Mouse (Mus musculus): Measurements from ENCODE around the gene Hsf4. TPM values are rescaled to one million over a fixed set of nuclear protein-coding genes. Genes with fewer than 3 reads are reported as not detected.
A peak's percentile ranks its signal among the peaks of the same experiment; 100 is the strongest.

Hsf4 gene
- polyA plus RNA-seq, 1 experiment from 2014 or later, result 0.24 TPM

- H3K27me3 ChIP-seq (replicated peaks), result no peaks in the 10 kb centered on the region
- no peak for ATAC-seq (ENCODE audit: insufficient read depth, low FRiP score, low read depth)
- WGBS, result 92% methylated on average over 6 of the region's 6 CpGs
- no peak overlapping the region for H3K9ac ChIP-seq
- peaks cover 14% of the 10 kb centered on the region for H3K4me1 ChIP-seq
- no peaks in the 10 kb centered on the region for H3K9me3 ChIP-seq
- H3K27ac ChIP-seq, result no peak overlapping the region
- peaks cover 26% of the 10 kb centered on the region for H3K36me3 ChIP-seq
- H3K4me3 ChIP-seq (replicated peaks), result no peak overlapping the region
- H3K4me2 ChIP-seq, result no peak overlapping the region
Measured at GRCm38 (mm10) chr8:105251954-105252353, 17.6 kb upstream of the Hsf4 start.

GRCm38 (mm10) chr8:105252680-105253537 is 16.7 kb upstream of the Hsf4 start:
- H3K4me2 ChIP-seq, result 0 out of 2 replicates have a peak overlapping the region, but pooled peaks have one; percentile 96
- H3K4me3 ChIP-seq (replicated peaks), result no peak overlapping the region
- no peaks in the 10 kb centered on the region for H3K9me3 ChIP-seq
- no peak overlapping the region for H3K9ac ChIP-seq
- peaks cover 14% of the 10 kb centered on the region for H3K4me1 ChIP-seq
- H3K36me3 ChIP-seq, result peaks cover 26% of the 10 kb centered on the region
- ATAC-seq (ENCODE audit: insufficient read depth, low FRiP score, low read depth), result no peak
- no peak overlapping the region for H3K27ac ChIP-seq
- WGBS, result 71% methylated on average over 10 of the region's 10 CpGs
- H3K27me3 ChIP-seq (replicated peaks), result peaks cover under 1% of the 10 kb centered on the region; the same call in 1 of the 2 replicates

- Histone ChIP-seq H3K9ac (no peak overlapping the region), H3K4me3 (replicated peaks) (peak overlapping the region; percentile 63), H3K4me2 (peak overlapping the region; percentile 96), H3K4me1 (peaks cover 18% of the 10 kb centered on the region), H3K27me3 (replicated peaks) (peaks cover 9% of the 10 kb centered on the region), H3K27ac (no peak overlapping the region), H3K9me3 (no peaks in the 10 kb centered on the region), H3K36me3 (peaks cover 19% of the 10 kb centered on the region)
- 48% methylated on average over 20 of the region's 20 CpGs for WGBS
- no peak for ATAC-seq (ENCODE audit: insufficient read depth, low FRiP score, low read depth)
Measured at GRCm38 (mm10) chr8:105253766-105254151, 15.8 kb upstream of the Hsf4 start.

- Histone ChIP-seq H3K27me3 (replicated peaks) (peaks cover 14% of the 10 kb centered on the region), H3K4me3 (replicated peaks) (peak overlapping the region; percentile 63), H3K4me2 (peak overlapping the region; percentile 96), H3K36me3 (peaks cover 13% of the 10 kb centered on the region), H3K4me1 (peaks cover 24% of the 10 kb centered on the region), H3K9ac (peak overlapping the region; percentile 49), H3K27ac (peak overlapping the region; percentile 91), H3K9me3 (no peaks in the 10 kb centered on the region)
- under 1% methylated on average over 73 of the region's 74 CpGs for WGBS
- peak; percentile 88 for ATAC-seq (ENCODE audit: insufficient read depth, low FRiP score, low read depth)
Measured at GRCm38 (mm10) chr8:105254152-105254965, 15.2 kb upstream of the Hsf4 start.

- H3K9ac ChIP-seq, result peak within 1 kb of the TSS; percentile 49
- peak; percentile 83 for ATAC-seq (ENCODE audit: insufficient read depth, low FRiP score, low read depth)
Measured at GRCm38 (mm10) chr8:105254966-105255350, 14.6 kb upstream of the Hsf4 start, which contains the start of gene B3gnt9. Gene B3gnt9 (minus strand): TSS chr8:105255153.

GRCm38 (mm10) chr8:105257318-105258114 is 12.1 kb upstream of the Hsf4 start:
- no peak for ATAC-seq (ENCODE audit: insufficient read depth, low FRiP score, low read depth)
- no peak overlapping the region for H3K27ac ChIP-seq
- peaks cover 32% of the 10 kb centered on the region for H3K4me1 ChIP-seq
- H3K9ac ChIP-seq, result no peak overlapping the region
- H3K4me3 ChIP-seq (replicated peaks), result no peak overlapping the region
- peaks cover 28% of the 10 kb centered on the region for H3K27me3 ChIP-seq (replicated peaks)
- H3K9me3 ChIP-seq, result no peaks in the 10 kb centered on the region
- 75% methylated on average over 7 of the region's 7 CpGs for WGBS
- H3K36me3 ChIP-seq, result no peaks in the 10 kb centered on the region; the same call in 1 of the 2 replicates
- H3K4me2 ChIP-seq, result no peak overlapping the region

More at GRCm38 (mm10) chr8:105254966-105255350, 14.6 kb upstream of the Hsf4 start, which contains the start of gene B3gnt9:
- H3K36me3 ChIP-seq, result peaks cover 9% of the 10 kb centered on the region
- H3K4me1 ChIP-seq, result peaks cover 30% of the 10 kb centered on the region
- 2% methylated on average over 14 of the region's 14 CpGs for WGBS
- peak within 1 kb of the TSS; percentile 63 for H3K4me3 ChIP-seq (replicated peaks)
- peak within 1 kb of the TSS; percentile 91 for H3K27ac ChIP-seq
- peak within 1 kb of the TSS; percentile 96 for H3K4me2 ChIP-seq
- peaks cover 16% of the 10 kb centered on the region for H3K27me3 ChIP-seq (replicated peaks)
- H3K9me3 ChIP-seq, result no peaks in the 10 kb centered on the region

GRCm38 (mm10) chr8:105258911-105259720 is 10.5 kb upstream of the Hsf4 start:
- no peak for ATAC-seq (ENCODE audit: insufficient read depth, low FRiP score, low read depth)
- H3K4me2 ChIP-seq, result peak overlapping the region; percentile 92
- H3K9ac ChIP-seq, result peak overlapping the region; percentile 37; the same call in 1 of the 2 replicates
- peaks cover 30% of the 10 kb centered on the region for H3K4me1 ChIP-seq
- H3K27me3 ChIP-seq (replicated peaks), result peaks cover 32% of the 10 kb centered on the region
- 10% methylated on average over 55 of the region's 55 CpGs for WGBS
- H3K27ac ChIP-seq, result no peak overlapping the region
- no peaks in the 10 kb centered on the region for H3K36me3 ChIP-seq
- no peaks in the 10 kb centered on the region for H3K9me3 ChIP-seq
- H3K4me3 ChIP-seq (replicated peaks), result peak overlapping the region; percentile 40

- no peak overlapping the region for H3K27ac ChIP-seq
- peak overlapping the region; percentile 92 for H3K4me2 ChIP-seq
- peak overlapping the region; percentile 37; the same call in 1 of the 2 replicates for H3K9ac ChIP-seq
- peaks cover 30% of the 10 kb centered on the region for H3K4me1 ChIP-seq
- H3K9me3 ChIP-seq, result no peaks in the 10 kb centered on the region
- H3K27me3 ChIP-seq (replicated peaks), result peaks cover 32% of the 10 kb centered on the region
- 3% methylated on average over 30 of the region's 30 CpGs for WGBS
- no peaks in the 10 kb centered on the region for H3K36me3 ChIP-seq
- peak overlapping the region; percentile 40 for H3K4me3 ChIP-seq (replicated peaks)
- ATAC-seq (ENCODE audit: insufficient read depth, low FRiP score, low read depth), result 0 out of 2 replicates have a peak, but pooled peaks have one; percentile 24
Measured at GRCm38 (mm10) chr8:105259721-105260320, 9.8 kb upstream of the Hsf4 start.

GRCm38 (mm10) chr8:105260371-105261099 is 9.1 kb upstream of the Hsf4 start:
- no peak for ATAC-seq (ENCODE audit: insufficient read depth, low FRiP score, low read depth)
- Histone ChIP-seq H3K9ac (no peak overlapping the region), H3K4me3 (replicated peaks) (no peak overlapping the region), H3K27ac (no peak overlapping the region), H3K9me3 (no peaks in the 10 kb centered on the region), H3K4me1 (peaks cover 28% of the 10 kb centered on the region), H3K36me3 (no peaks in the 10 kb centered on the region), H3K4me2 (no peak overlapping the region), H3K27me3 (replicated peaks) (peaks cover 32% of the 10 kb centered on the region)
- 73% methylated on average over 7 of the region's 7 CpGs for WGBS

All from stomach, embryonic 15.5 days (tissue).